Mouse (Mus musculus) kidney, postnatal 14 days (tissue): Measurements from ENCODE around the gene Tmem121b.

Source experiments
- DNase-seq: peaks from one replicate; pipeline ENCODE4 v3.0.0; 2022; ENCODE audit warnings: mixed read lengths

Gene Tmem121b

DNA sequence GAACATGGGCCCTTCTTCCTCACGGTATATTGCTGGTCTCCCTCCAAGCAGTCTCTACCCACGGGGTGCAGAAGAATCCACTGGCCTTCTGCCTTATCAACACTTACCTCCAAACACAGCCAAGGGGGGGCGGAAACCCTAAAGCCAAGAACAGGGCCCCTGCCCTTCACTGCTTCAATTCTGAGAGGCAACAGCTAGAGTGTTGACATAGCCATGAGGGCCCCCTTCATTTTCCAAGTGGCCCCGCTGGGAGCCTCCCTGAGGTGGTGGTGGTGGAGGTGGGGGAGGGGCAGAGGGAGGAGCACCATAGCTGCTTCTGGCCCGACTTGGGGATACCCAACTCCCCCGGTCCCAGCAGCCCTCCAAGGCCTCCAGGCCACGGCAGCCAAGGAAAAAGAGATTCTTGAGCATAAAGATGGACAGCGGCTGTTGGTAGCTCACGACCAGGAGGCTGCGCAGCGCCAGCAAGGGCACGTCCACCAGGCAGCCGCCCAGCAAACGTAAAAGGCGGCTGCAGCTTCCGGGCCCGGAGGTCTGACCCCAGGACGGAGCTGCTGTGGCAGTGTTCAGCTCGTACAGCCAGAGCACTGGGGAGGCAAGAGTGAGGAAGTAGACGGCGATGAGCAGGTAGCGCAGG is 1.6 kb downstream of the Tmem121b start:
- no peak for DNase-seq

DNA sequence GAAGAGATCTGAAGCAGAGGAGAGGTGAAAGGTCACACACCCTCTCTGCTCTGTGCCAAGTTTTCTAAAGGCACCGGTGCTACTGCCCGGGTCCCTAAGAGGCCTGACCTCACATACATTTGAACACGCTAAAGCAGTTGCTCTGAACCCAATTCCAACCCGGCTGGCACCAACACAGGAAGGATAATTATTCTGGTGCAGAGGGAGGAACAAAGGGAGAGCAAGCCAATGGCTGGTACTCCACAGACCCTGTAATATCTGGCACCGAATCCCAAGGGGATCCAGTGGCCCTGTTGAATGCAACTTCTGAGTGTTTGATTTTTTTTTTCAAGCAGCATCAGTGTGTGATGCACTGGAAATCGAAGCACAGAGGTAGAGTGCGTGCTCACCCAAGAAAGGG is 2.5 kb downstream of the Tmem121b start:
- no peak for DNase-seq

DNA sequence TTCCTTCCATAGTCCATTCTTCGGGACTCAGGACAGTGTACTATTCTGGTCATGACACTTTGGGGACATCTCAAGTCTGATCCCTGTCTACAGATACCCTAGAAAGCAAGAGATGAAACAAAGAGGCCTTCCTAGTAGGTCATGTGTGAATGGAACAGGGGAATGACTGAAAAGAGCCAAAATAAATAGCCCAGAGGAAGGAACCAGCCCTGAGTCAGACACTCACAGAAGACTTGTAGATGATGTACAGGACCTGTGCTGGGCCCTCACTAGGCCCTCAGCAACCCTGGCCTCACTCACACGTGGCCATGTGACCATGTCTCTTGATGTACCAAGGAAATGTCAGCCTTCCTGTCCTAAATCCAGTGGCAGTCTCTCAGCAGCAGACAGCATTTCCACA is 4.1 kb downstream of the Tmem121b start:
- no peak for DNase-seq

DNA sequence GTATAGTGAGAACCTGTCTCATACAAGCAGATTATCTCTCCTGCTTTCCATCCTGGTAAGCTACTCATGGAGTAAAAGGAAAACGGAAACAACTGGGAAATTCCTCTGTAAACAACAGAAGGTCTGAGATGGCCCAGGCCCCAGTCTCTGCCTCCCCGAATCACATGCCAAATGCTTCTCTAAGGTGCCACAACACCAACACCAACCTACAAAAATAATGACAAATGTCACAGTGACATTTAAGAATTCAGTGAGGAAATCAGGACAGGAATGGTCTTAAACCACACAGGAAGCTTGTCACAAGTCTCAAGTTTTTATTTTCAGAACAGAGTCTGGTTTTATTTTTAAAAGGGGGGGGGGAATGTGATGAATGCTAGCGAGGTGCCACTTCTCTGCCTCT is 5.0 kb downstream of the Tmem121b start:
- no peak for DNase-seq

DNA sequence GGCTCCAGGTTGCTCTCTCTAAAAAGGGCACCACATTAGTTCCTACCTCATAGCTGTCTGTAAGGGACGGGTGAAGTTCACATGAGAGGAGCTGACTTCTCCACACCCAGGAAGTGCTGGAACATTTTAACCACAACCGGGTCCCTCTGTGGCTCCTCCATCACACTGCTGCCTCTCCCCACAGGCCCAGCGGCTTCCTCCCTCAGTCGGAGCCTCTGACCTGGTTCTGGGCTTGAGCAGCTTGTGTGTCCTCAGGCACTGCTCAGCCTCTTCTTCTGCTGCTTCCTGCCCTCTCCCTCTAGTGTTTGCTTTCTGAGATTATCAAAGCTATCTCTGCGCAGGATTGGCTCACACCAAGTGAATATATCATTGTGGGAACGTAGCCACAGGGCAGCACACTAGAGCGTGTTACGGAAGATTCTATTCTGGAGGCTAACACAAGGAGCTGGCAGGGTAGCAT is 7.5 kb downstream of the Tmem121b start:
- DNase-seq, result no peak

DNA sequence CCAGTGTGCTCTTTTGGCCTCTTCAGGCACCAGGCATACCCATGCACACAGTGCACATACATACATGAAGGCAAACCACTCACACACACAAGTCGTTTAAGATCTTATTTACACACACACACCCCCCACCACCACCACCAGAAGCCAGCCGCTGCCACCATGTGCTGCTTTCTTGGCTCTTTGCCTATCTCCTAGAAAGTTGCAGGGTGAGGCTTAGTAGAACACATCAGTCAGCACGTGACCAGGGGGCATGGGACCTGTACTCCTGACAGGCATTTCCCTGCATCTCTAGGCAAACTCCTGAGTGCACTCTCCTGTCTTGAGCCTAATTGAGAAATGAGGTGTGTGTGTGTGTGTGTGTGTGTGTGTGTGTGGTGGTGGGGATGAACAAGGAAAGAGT is 8.6 kb downstream of the Tmem121b start:
- no peak for DNase-seq

DNA sequence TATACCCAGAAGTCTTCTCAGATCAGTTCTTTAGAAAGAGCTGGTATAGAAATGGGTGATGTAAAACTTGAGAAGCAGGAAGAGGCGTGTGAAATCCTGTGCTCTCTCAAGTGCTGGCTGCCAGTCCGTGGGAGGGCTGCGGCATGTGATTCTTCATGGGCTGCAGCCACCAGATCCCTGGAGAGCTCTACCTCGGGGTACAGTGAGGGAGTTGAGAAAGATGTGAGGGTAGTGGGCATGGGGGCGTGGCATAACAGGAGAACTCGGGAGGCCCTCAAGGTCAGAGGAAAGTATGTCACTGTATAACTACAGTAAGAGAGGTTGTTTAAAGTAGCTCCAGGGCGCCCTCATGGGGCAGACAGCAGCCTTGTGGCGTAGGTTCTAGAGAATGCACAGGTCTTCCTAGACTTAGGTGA is 10.4 kb downstream of the Tmem121b start:
- peak; percentile 63 for DNase-seq

DNA sequence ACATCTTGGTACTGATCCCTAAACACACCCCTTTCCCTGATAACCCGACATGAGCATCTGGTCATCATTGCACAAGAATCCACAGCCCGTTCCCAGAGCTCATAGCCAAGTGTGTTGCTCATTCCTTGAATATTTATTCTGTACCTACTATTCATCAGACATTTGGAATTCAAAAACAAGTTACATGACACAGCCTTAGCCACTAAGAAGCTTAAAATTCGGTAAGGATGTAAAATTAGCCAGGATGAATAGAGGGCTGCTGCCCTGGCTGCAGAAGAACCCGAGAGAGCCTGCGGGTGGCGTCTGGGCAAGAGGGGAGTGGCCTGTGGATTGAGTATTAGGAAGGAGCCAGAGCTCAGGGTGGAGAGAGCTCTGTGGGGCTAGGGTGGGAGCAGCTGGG is 10.9 kb downstream of the Tmem121b start:
- DNase-seq, result no peak

DNA sequence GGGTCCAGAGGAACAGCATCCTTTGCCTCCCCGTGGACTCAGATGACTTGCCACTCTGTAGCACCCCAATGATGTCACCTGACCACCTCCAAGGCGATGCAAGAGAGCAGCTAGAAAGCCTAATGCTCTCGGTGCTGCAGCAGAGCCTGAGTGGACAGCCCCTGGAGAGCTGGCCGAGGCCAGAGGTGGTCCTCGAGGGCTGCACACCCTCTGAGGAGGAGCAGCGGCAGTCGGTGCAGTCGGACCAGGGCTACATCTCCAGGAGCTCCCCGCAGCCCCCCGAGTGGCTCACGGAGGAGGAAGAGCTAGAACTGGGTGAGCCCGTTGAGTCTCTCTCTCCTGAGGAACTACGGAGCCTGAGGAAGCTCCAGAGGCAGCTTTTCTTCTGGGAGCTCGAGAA is 11.6 kb downstream of the Tmem121b start:
- DNase-seq, result no peak

DNA sequence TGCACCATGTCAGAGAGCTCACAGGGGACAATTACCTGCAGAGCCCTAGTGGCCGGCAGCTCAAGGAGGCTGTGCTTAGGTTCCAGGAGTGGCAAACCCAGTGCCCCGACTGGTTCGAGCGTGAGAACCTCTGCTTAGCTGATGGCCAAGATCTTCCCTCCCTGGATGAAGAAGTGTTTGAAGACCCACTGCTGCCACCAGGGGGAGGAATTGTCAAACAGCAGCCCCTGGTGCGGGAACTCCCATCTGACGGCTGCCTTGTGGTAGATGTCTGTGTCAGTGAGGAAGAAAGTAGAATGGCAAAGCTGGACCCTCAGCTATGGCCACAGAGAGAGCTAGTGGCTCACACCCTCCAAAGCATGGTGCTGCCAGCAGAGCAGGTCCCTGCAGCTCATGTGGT is 12.1 kb downstream of the Tmem121b start:
- DNase-seq, result peak; percentile 20

DNA sequence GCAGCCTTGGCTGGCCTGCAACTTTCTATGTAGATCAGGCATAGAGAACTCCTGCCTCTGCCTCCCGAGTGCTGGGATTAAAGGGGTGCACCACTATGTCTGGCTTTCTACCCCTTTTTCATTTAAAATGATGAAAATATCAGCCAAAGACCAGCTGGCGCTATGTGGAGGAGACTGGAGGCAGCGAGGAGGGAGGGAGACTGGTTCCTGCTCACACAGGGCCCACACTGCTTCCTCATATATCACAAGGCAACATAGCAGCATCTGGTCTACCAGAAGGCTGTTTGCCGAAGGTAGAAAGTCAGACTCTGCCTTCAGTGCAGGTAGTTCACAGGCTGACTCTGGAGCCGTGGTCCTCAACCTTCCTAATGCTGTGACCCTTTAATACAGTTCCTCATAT is 13.2 kb downstream of the Tmem121b start:
- DNase-seq, result no peak

DNA sequence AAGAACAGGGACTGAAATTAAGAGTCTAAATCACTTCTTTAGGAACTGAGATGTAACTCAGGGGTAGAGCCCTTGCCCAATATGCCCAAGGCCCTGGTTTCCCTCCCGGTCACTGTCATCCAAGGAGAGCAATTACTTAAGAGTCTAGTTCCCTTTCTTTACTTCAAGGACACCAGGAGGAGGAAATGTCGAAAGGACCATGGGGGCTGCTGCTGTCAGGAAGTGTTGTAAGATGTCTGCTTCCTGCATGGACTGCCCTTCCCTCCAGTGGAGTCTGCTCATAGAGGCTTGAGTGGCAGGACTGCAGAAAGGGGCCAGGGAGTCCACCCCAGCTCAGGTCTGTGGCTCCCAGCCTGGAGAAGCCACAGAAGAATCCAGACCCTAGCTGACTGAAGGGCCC is 14.3 kb downstream of the Tmem121b start:
- no peak for DNase-seq

DNA sequence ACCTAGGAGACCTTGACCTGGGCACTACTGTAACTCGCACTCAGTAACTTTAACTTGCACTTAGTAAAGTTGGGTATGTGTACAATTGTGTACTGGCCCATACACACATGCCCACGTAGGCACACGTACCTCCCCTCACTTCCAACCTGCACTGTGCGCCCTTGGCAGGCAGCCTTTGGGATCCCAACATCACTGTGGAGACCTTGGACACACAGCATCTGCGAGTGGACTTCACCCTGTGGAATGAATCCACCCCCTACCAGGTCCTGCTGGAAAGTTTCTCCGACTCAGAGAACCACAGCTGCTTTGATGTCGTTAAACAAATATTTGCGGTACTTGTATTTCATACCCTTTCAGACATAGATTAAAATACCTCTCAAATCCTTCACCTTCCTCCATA is 18.3 kb downstream of the Tmem121b start:
- DNase-seq, result peak; percentile 60

DNA sequence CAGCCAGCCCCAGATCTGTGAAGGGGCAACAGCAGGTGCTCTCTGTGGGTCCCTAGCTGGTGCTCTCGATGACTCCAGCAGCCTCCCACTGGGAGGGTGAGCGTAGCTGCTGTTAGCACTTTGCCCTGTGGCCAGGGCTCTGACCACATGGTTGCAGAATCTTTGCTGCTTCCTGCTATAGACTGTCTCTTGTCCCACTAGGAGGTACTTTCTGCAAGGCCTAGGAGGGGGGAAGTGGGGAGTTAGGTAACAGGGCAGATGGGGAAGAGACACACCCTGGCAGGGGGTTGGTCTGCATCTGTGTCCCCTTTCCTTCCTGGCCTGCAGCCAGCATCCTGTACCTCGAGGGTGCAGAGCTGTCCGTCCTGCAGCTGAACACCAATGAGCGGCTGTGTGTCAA is 20.2 kb downstream of the Tmem121b start:
- DNase-seq, result peak; percentile 51

DNA sequence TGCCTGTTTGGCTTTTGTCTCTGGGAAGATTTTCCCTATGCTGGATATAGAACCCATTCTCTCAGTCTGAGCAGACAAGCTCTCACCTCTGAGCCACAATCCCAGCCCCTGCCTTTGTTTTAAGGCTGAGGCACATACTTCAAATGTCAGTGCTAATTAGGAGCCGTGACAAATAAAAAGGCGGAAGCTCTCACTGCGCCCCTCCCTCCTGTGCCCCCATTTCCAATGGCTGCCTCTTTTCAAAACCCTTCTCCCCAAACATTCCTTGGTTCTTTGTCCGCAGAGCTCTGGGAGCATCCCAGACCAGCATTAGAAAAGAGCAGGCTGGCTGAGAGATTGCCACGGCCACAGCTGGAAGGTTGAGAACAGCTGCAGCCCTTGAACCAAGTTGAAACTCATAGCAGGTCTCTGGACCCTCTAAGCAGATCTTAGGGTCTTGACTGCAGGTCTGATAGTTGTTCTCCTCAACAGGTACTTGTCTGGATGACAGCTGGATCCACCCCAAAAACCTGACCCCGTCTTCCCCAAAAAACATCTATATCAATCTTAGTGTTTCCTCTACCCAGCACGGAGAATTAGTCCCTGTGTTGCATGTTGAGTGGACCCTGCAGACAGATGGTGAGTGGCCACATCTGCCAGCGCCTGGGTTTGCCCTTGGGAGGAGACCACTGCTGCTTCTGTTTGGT is 21.0 kb downstream of the Tmem121b start:
- no peak for DNase-seq

DNA sequence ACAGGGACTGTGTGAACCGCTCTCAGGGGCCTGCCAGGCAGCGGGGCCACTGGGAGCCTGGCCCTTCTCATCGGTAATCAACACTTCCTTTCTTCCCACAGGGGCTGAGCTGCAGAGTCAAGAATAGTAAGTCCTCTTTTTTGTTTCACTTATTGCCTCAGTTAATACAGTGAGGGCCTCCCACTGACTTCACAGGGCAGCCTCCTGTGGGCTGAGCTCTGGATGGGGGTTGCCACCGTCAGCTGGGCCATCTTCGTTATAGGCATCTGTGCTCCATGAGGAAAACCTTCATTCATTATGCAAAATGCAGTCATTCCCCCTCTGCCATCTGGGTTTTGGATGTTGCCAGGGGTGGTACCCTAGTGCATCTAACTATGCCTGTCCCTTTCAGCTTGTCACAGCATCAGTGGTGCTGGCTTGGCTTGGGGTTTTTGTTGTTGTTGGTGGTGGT is 21.6 kb downstream of the Tmem121b start:
- no peak for DNase-seq

DNA sequence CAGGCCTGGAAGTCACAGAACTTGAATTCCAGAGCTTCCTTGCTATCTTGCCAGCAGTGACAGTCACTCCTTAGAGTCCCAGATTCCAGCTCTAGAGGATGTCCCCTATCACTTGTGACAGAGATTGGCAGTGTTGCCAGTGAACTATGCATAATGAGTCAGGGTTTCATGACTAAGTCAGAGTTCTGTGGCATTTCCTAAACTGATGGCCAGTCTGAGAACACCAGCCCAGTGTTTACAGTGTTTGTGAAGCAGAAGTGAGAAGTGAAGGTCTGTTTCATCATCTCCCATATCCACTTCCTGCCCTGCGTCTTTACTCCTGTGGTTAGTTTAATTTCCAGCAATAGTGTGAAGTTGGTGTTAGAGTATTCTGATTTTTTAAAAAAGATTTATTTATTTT is 22.9 kb downstream of the Tmem121b start:
- no peak for DNase-seq

DNA sequence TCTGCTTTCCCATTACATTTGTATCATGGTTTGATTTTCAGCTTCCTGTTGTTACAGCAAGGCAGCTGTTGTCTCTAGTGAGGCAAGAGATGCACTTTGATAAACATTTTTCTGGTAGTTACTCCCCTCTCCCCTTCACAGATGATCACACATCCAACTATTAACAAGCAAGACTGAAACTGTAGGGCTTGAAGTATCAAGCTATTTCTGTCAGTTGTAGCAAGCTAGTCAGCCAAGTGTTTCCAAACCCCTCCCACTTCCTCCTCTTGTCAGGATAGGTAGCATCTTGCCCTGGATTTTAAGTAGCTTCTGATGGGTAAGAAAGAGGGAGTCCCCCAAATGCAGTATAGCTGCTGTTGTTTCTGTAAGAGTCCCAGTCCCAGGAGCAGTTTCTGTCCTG is 23.8 kb downstream of the Tmem121b start:
- DNase-seq, result no peak

DNA sequence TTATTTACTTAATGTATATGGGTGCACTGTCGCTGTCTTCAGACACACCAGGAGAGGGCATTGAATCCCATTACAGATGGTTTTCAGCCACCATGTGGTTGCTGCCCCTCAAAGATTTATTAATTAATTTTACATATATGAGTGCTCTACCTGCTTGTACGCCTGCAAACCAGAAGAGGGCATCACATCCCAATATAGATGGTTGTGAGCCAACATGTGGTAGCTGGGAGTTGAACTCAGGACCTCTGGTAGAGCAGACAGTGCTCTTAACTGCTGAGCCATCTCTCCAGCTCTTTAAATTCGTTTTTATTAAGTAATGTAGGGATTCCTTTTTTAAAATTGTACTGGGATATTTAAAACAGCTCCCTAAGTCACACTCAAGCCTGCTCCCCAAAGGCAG is 24.3 kb downstream of the Tmem121b start:
- no peak for DNase-seq

DNA sequence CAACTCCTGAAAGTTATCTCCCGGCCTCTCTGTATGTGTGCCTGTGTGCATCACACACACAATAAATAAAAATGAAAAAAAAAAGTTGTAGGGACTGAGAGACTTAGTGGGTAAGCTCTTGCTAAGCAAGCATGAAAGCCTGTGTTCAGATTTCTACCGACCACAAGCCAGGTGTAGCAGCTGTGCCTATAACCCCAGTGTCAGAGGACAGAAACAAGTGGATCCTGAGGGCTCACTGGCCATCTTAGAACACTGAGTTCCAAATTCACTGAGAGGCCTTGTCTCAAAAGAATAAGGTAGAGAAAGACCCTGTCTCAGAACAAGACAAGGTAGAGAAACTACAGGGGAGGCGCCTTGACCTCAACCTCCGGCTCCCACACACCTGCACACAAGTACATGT is 25.3 kb downstream of the Tmem121b start:
- no peak for DNase-seq

DNA sequence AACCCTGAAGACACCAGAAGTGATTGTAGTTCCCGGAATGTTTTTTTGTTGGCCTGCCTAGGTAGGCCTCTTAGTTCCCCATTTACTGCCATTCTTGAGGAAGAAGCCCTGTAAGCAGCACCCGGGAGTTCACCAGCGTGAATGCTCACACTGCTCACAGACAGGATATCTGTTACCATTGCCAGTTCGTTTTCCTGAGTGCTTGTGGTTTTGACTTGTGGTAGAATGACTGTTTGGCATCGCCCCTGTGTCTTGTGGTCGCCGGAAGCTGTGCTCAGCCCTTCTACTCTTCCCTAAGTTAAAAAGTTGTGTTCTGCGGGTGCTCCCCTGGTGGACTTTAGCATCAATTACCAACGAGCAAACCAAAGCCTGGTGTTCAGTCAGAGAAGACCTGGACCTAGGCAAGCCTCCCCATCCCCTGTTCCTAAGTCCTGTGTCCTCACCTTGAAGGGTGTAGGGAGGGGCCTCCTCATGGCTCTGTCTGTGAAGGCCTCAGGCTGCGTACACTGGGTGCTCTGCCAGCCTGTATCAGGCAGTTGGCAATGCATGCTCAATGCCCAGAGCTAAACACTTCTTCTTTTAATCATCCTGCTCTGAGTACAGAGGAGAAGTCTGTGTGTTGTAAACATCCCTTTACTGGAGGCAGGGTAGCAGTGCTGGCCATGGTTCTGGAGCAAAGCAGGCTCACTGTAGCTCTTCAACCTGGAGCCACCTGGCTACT is 26.8 kb downstream of the Tmem121b start:
- peak; percentile 49 for DNase-seq

DNA sequence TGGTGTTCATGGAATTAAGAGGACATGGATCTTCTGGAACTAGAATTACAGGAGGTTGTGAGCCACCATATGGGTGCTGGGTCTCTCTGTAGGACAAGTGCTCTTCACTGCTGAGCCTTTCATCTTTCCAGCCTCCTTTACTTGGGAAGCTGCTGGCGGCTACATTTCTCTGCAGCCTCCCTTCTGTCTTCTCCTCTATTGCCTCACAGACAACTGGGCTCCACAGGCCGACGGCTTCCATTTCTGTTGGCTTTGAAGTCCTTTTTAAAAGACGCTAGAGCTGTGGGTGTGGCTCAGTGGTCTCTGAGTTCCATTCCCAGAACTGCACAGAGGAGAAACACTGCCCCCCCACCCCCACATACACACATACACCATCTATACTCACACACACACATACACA is 28.2 kb downstream of the Tmem121b start:
- DNase-seq, result no peak

DNA sequence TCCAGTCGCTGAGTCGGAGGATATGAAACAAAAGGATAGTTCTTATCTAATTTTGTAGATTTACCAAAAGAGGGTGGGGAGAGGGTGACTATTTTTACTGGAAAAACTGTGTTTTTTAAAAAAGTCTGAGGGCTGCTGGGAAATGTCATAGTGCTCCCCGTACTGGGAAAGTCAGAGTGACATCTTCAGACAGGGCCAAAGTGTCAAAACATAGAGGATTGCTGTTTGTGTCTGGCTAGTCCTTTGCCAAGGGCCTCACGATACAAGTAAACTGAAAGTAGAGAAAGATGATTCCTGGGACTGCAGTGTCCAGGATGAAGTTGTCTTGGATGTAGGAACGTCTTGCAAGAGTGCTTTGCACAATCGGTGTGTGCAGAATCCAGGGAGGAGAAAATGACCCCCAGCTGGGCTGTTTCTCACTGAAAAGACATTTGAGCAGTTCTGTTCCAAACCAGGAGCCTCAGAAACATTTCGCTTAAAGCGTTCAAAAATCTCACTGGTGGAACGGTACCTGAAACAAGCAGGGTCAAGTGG is 29.1 kb downstream of the Tmem121b start:
- DNase-seq, result no peak

DNA sequence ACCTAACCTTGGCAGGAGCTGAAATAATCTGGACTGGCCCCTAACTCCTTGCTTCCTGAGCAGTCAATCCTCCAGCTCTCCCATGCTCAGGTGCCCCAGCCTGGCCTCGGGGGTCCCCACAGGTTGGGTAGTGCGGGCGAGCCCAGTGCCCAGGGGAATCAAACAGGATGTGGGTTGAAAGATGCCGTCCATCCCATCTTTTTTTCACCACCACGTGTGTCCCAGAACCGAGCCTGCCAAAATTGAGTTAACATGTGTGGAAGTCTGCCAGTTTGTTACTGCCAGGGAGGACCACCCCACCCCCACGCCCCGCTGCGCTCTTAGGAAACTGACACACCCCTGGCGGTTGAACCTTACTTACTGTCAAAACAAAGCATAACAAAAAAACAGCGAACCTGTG is 29.7 kb downstream of the Tmem121b start:
- DNase-seq, result peak; percentile 27
